Mouse (Mus musculus): ENCODE data around the gene Mief1.
A peak's percentile ranks its signal among the peaks of the same experiment; 100 is the strongest.

Gene Mief1

DNA sequence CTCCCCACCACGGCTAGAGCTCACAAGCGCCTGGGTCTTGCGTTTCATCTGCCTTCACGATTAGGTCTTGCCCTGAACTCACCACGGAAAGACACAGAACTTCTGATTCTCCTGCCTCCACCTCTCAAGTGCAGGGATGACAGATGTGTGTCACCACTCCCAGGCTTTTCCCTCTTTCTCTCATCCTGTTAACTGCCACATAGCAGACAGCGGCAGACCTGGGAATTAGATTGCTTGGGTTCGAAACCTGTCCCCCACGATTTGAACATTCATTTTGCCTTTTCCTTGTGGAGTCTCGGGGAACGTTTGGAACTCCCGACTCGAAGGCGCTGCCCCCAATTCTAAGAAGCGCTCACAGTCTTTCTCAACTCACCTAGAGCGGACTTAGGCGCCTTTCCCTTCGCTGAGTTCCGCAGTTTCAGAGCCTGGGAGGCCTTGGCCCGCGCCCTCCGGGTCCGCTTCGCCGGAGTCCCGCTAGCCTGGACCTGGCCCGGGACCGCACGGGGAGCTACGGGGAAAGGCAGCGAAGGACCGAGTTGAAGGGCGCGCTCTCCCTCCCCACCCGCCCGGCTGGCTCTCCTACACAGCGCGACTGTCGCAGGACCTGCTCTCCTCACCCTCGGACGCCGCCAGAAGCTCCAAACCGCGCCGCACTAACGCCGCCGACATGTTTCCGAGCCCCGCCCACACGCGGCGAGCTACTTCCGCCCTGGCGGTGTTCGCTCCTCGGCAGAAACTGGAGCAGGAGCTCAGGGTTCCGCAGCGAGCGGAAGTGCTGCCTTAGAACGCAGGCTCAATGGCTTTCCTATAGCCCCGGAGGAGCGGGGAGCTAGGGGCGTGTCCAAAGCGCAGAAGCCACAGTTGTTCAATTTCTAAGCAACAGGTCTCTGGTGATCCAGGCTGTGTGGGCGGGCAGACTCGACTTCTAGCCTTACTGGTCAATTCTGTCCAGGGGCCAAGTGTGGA lies 30.1 kb downstream of the Mief1 start, which contains the start of gene Rps19bp1:
TSS of gene Rps19bp1 (minus strand) at position 706 of the 966 bp plus-strand sequence.
- peak; percentile 88 to 93 for DNase-seq

DNA sequence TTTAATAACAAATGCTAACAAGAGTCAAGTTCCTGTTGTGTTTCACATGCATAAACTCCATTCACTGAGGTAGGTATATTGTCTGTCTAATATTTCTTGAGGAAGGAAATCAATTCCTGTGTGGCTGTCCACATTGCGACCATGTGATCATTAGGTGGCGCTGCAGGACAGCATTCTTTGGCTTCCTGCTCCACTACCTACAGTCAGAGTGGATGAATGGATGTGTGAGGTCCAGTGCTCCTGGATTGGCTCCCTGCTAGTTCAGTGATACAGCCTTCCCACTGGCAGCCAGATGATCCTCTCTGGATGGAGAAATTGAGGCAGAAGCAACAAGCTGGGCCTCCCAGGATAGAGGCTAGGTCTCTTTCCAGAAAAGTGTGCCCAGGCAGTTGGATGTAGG lies 32.5 kb downstream of the Mief1 start:
- peak; percentile 89 to 91 for DNase-seq

DNA sequence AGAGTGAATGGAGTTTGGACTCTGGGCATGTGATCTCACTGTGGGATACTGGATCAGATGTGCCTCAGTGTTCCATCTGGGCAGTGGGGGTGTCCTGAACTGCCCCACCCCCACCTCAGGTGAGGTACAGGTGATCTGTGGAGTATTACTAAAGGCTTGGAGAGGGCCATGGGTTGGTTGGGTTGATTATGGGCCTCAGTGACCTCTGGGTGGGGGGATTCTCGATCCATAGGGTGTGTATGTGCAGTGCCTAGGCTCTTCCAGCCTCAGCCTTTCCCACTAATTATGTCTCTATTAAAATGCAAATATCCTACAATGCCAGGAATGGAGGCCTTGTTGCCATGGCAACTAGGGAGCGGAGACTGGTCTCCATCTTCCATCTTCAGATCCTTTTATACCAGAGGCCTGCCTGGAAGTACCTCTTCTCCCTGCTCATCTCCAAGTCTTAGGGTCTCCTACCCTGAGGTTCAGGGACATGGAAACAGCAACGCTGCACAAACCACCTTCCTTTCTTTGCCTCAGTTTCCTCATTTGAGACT lies 38.1 kb downstream of the Mief1 start:
- no peak for DNase-seq

DNA sequence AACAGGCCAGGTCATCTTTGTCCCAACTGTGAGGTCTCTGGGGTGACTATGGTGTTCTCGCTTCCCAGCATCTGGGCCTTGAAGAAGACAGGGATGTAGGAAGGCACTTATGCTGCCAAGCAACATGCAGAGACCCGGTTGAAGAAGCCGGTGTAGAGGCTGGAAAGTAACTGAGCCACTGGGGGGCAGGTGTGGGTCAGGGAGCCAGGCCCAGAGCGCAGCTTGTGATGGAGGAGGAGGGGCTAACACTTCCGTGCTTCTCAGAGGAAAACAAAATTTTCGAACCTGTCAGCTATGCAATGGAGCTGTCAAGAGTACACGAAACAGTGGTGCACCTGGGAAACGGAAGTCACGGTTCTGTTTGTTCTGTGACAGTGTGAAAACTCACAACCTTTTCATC lies 43.3 kb downstream of the Mief1 start:
- DNase-seq, result no peak

DNA sequence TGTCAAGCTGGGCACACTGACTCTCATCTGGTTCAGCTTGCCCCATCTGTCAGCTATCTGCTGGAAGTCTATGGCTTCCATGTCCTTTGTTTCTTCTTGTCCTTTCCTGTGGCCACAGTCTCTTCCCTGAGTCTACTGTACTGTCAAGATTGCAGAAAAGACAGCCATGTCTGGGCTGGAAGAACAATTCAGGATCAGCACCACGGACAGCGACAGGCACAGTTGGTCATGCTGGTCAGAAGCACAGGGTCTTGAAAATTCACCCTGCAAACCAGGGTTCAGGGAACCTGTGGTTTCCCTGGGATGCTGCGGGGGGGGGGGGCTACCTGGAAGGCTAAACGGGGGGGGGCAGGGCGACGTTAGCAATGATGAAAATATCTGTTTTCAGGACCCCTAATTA lies 43.8 kb downstream of the Mief1 start:
- DNase-seq, result peak; percentile 42 to 87

DNA sequence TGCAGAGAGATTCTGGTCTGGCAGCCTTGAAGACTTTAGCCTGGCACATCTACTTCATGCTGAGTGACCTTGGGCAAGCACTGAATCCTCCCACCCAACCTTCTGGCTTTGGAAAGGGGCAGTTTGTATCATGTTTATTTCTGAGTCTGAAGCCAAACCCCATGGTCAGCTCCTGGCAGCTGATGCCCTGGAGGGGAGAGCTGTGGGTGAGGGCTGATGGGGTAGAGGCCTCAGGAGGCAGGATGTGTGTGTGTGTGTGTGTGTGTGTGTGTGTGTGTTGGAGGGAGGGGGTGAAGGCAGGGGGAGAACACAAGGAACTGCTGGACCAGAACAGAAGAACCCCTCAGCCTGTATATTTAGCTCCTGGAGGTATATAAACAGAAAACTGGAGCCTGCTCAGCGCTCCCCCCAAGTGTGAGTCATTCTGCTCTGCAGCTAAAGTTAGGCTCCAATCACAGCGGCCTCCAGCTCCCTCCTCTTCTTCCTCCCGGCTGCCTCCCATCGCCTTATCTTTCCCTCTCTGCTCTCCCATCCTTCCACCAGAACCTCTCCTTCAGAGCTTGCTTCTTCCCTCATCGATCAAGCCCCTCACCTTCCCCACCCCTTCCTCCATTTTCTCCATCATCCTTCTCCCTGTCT lies 44.4 kb downstream of the Mief1 start:
- DNase-seq, result no peak

DNA sequence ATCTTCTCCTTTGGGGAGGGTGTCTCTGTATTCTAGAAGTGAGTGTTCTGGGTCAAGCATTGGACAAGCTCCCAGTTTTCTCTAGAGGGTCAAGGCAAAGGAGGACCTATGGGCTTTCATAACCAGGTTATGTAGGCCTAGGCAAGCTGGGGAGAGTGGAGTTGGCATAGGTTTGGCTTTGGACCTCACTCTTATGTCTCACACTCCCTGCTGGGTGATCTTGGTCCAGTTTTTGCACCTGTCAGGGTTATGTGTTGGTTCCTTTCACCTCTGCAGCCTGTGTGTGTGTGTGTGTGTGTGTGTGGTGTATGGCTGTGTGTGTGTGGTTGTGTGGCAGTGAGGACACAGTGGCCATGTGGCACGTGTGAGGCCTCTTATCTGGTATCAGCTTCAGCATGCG lies 45.2 kb downstream of the Mief1 start:
- DNase-seq, result no peak

DNA sequence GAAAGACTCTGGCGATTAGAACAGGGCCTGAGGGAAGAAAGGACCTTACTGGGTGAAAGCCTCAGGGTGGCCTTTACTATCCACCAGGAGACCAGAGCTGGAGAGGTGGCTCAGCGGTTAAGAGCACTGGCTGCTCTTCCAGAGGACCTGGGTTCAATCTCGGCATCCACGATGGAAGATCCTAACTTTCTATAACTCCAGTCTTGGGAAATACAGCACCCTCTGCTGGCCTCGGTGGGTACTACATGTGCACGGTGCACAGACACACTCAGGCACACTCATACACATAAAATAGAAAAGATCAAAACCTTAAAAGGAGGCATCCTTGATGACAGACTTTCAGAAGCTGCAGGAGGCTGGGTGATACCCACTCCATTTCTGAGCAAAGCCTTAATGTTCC lies 46.8 kb downstream of the Mief1 start:
- peak in 1 of 2 experiments; percentile 66 for DNase-seq

DNA sequence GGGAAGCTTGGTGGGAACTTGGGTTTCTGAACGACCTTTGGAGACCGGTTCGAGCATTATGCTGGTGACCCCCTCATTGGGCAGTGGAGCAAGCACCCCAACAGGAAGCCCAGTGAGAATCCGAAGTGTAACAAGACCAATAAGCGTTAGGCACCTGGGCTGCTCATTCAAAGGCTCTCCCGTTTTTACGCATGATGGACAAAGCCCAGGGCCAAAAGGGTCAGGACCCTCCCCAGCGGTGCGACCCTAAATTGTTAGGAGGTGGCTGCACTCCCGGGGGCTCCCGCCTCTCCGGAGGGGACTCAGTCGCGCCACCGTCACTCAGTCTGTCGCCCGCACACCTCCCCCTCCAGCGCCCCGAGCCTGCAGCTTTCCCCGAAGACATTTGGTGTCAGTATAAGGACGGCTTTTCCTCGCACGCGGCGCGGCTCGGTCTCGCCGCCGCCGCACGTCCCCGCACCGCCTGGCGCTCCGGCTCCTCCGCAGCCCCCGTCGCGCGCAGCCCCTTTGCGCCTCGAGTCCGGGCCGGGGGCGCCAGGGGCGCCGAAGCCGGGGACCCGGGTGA lies 53.1 kb downstream of the Mief1 start, which contains the start of gene Cacna1i:
TSS of gene Cacna1i (plus strand) at position 388 of the 565 bp plus-strand sequence.
- DNase-seq, result no peak

DNA sequence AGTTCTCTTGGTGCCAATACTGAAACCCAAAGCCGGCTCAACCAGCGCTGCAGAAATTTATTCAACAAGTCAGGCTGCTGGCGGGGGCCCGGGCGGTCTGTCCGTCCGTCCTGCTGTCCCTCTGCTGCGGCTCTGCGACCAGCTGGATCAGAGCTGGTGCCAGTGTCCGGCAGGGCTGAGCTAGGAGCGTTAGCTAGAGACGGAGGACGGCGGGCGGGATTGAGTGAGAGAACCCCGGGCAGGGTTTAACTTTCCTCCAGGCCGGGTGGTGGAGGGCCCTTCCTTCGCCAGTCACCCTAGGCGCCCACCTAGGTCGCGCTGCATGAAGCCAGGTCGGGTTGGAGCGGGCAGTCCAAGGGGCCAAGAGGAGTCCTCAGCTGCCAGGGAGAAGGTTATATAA lies 54.2 kb downstream of the Mief1 start:
- DNase-seq, result no peak

DNA sequence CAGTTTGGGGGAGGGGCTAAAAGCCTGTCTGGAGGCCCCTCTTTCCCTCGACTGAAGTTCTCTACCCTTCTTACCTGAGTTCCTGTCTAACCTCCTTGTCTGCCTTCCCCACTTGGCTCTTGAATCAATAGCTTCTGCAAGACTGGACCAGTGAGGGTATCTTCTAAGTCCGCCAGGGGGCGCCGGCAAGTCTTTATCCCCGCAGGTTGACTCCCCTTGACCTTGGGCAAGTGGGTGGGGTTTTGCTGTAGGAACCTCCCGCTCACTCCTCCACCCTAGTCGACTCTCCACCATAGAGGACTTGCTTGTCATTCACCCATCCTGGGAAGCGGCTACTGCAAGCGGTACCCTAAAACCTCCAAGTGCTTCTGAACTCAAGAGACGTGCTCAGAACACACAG lies 55.6 kb downstream of the Mief1 start:
- peak; percentile 63 to 85 for DNase-seq

DNA sequence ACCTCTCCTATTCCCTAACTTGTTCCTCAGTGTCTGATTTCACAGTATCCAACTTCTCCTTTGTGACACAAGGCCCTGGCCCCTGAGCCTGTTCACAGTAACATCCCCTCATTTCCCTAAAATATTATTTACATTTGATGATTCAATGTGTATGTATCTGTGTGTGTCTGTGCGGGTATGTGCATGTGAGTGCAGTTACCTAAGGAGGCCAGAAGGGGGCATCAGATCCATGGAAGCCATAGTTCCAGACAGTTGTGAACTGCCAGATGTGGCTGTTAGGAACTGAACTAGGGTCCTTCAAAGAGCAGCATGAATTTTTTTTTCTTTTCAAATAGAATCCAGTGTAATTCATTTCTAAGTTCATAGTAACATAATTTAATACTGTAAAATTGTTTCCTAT lies 63.3 kb downstream of the Mief1 start:
- no peak for DNase-seq

All from kidney, postnatal 36 days (tissue).